Mouse (Mus musculus) frontal cortex, postnatal 36 days (tissue): ENCODE data around the gene Kcne1.

ENCODE experiments used
- DNase-seq, 2 experiments: peaks; one replicate each; pipeline ENCODE4 v3.0.0; 2022; ENCODE audit warnings: low spot score in 2 of 2

The Kcne1 gene

GRCm38 (mm10) chr16:92357023-92357422, 2.2 kb downstream of the Kcne1 start:
- DNase-seq: no peak

- DNase-seq: no peak
These were observed 3.3 kb downstream of the Kcne1 start for GRCm38 (mm10) chr16:92355982-92356381.

DNA sequence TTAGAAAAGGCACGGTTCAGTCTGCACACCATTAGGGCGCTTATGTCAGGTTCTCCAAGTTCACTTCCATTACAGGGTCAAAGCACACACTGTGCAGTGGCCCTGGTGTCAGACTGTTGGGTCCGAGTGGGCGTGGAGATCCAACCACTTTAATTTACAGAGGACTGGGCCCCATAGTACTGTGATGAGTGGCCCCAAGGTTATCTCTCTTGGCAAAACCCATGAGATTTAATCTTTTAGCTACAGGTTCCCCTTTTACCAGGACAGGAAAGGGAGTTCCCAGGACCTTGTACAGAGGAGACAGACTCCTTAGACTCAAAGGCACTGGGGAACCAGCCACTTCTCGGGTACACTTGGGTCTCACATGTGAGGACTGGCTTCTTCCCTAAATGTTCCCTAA, 3.9 kb downstream of the Kcne1 start:
- no peak for DNase-seq

- DNase-seq: no peak
These were observed 5.4 kb downstream of the Kcne1 start for GRCm38 (mm10) chr16:92353897-92354296.

DNA sequence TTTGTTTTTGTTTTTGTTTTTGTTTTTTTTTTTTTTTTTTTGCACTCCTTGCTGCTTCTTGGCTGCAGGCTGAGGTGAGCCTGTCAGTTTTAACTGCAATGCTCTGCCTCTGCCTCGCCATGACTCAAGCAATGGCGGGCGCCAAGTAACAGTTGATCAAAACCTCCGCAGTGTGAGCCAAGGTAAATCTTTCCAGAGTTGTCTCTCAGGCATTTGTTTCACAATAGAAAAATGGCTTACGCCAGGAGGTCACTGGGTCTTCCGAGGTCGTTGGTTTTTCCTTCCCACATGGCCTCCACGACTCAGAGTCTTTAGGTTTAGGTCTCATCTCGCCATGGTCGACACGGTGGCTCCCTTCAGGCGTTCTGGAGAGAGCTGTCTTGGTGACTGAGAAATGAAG, 6.0 kb downstream of the Kcne1 start:
- no peak for DNase-seq

- no peak for DNase-seq
These were observed 10.3 kb downstream of the Kcne1 start for GRCm38 (mm10) chr16:92348941-92349340.

GRCm38 (mm10) chr16:92346297-92346916, 12.9 kb downstream of the Kcne1 start:
- DNase-seq: no peak

DNA sequence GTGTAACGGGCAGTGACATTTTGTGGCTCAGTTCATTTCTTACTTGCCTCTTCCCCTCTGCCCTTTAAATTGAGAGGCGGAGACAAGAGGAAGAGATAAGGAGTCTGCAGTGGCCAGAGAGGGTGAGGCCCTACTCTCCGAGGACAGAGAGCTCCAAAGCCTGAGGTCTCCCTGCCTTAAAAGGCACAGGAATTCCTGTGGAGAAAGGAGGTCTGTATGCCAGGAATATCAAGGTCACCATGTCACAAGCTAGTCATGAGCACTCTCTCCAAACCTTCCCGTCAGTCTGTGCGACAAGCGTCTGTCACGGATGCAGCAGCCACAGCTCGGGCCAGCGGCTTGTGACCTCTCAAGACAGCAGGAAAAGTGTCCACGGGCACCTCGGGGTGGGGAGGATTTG, 14.1 kb downstream of the Kcne1 start:
- DNase-seq: no peak

GRCm38 (mm10) chr16:92340612-92341511, 18.4 kb downstream of the Kcne1 start:
- DNase-seq: peak; percentile 72 to 73

- DNase-seq: peak; percentile 74 to 83
These were observed 23.0 kb downstream of the Kcne1 start for GRCm38 (mm10) chr16:92336280-92336679.

GRCm38 (mm10) chr16:92334600-92334999, 24.7 kb downstream of the Kcne1 start:
- no peak for DNase-seq

- no peak for DNase-seq
These were observed 28.3 kb downstream of the Kcne1 start for GRCm38 (mm10) chr16:92330966-92331365.

DNA sequence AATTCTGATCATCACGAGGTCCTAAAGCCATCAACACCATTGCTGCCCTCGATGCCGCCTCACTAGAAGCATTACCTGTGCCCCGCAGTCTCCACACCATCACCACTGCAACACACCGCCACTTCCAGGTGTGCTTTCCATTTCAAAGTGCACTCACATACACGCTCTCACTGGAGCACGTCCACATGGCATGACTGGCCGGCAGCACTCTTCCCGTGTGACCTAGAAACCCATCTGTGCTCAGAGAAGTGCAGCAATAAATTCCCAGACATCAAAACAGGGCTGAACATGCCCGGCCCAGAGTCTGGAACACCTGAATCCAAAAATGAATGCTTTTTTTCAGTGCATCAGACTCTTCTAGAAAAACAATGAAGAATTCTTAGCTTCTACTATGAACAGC, 31.4 kb downstream of the Kcne1 start:
- DNase-seq: no peak

DNA sequence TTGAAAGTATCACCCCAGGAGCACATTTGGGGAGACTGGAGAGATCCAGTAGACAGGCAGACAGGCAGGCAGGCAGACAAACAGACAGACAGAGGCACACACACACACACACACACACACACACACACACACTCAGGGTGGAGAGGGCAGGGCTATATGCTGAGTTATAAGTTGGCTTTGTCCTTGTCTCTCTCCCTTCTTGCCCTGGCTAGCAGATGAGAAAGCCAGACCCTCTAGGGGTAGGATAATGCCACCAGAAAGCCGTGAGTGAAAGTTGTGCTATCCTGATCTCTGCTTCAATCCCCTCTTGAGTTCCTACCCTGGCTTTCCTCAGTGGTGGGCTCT, 34.2 kb downstream of the Kcne1 start:
- DNase-seq: no peak

DNA sequence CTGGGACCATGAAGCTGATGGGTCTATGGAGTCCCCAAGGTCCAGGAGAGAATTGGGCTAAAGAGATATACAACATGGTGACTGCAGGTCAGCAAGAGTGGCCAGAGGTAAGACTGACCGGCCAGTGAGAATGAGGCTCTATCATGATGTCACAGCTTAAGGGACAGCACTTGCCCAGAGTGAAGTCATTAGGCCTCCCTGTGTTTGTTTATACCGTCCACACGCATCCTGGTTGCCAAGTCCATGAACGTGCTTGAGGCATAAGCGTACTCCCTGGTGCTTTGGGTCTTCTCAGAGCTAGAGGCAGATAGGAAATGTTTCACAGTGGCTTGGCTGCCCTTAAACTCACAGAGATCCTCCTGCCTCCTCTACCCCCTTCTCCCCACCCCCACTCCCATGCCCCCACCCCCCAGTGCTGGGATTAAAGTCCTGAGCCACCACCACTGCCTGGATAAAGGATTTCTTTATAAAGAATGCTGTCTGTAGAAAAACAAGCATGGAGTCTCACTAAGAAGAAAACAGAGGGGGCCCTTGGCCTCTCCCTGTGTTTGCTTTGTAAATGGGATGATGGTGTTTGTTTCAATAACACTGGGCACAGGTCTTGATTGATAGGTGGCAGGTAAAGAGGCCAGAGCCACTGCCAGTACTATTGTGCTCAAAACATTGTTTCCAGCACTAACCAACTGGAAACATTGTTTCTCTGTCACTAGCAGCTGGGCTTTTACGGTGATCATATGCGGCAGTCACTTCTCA, 34.8 kb downstream of the Kcne1 start:
- no peak for DNase-seq

DNA sequence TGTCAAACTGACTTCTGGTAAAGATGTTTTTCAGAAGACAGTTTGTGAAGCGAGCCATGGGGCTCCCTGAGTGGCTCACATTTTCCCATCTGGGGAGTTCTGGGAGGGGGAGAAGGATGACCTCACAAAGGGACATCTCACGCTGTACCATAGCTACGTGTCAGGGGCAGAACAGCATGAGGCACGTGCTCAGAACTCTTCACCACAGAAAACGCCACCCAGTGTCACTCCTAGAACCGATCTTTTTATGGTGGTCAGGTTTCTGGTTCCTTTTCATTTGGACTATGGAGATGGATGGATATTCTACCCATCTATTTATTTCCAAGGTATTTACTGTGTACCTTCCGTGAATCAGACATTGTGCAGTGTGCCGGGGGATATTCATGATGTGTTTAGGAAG, 37.9 kb downstream of the Kcne1 start, which contains the start of gene Fam243:
Fam243 (minus strand) TSS at position 101 of the 400 bp plus-strand sequence.
- DNase-seq: no peak

DNA sequence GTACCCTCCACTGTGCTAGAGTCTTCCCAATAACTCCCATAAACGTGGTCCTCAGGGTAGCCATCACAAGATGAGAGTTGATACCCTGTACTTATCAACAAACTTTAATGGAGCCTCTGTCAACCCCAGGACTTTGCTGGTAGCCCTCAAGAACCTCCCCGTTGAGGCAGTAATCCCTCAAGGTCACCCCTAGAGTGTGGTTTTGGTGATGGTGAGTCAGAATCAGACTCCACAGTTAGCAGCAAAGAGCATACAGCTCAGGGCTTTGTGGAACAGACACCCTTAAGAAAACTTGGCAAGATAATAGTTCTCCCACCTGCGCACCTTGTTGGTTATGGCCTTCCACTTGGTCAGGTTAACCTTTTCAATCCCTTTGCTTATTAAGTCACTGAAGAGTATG, 38.9 kb downstream of the Kcne1 start:
- no peak for DNase-seq

- peak; percentile 35 to 70 for DNase-seq
These were observed 39.7 kb downstream of the Kcne1 start for GRCm38 (mm10) chr16:92319353-92320109.

DNA sequence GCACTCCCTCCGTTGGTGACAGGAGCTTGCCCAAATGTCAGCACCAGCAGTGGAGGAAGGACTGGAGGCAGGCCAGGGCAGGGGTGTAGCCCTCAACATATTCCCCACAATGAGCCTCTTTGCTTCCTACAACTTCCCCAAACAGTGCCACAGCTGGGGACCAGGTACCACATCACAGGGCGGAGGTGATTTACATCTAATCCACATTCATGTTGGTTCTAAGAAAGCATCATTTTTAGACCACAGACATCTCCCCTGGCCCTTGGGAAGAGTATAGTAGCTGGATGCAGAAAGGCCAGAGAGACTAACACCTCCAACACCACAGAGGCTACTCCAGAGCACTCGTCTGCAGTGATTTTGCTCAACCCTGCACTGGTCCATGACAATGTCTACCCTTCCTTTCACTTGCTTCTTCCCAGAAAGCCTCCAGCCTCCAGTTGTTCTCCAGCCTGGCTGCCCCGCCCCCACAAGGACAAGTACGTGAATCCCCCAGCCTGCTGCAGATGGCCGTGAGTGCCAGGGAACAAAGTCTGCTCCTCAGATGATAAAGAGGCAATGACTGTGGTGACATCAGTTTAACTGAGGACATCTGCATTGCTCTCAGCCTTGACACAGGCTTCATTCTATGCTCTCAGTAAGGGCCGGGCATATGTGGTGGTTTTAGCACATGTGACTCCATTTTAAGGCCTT, 43.1 kb downstream of the Kcne1 start:
- no peak for DNase-seq

- DNase-seq: peak; percentile 36 to 51
These were observed 45.1 kb downstream of the Kcne1 start for GRCm38 (mm10) chr16:92313953-92314741.
